Mouse (Mus musculus): ENCODE data around the gene Arsb. TPM values are rescaled to one million over a fixed set of nuclear protein-coding genes. Genes with fewer than 3 reads are reported as not detected.

The Arsb gene
- total RNA-seq, 2 experiments from 2014 or later: 4.9 to 5.4 TPM

GRCm38 (mm10) chr13:93912326-93912915 lies 141.0 kb downstream of the Arsb start:
- DNase-seq (ENCODE audit: low spot score): no peak
- intact Hi-C loops (cut with DNase I): no loop called here

DNA sequence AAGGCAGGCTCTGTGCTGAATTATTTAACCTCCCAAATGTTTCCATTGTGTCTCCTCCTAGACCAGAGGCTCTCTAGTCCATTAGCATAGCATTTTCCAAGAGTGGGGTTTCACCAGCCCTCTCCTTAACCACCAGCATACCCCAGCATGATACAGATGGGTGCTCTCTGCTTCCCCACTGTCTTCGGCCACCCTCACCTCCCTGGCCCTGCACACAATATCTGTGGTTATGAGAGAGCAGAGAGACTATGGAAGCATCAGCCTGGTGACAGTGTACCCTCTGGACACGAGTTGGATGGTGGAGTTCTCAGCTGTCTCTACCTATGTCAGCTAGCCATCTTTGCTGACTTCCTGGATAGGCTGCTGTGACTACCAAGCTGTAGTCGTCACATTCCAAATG lies 142.8 kb downstream of the Arsb start:
- intact Hi-C loops (cut with DNase I): no loop called here
- no peak for DNase-seq (ENCODE audit: low spot score)

DNA sequence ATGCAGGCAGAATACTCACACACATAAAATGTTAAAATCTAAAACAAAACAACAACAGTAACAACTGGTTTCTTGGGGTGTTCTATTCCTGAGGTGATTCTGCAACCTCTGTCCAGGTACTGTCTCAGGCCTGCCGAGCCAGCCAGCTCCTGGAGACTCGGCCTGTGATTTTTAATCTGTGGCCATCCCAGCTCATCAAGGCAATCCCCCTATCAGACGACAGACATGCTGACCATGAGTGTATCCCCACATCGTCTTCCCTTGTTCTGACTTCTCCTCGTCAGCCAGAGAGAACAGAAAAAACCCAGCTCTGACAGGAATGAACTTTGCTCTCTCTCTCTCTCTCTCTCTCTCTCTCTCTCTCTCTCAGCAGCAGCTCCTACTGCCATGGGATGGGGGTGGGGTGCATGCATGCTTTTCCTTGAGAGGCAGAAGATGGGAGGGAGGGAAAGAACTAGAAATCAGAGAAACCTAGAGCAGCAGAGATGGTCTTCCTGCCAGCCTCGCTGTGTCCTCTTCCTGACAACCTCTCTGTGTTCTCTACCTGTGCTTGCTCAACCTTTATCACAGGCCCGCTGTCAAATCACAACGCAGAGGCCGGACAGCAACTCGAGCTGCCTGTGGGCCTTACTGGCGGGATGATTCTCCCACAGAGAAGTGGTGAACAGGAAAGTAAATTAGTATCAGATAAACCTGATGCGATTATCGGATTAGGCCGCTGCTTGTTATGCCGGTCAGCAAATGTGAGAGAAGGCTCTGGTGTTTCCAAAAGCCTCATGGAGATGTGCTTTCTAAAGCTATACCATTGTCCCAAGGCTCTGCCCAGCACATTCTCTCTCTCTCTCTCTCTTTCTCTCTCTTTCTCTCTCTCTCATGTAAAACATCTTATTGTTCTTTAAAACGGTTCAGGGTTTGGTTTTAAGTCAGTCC lies 144.5 kb downstream of the Arsb start:
- intact Hi-C loops (cut with DNase I): no loop called here
- DNase-seq (ENCODE audit: low spot score): no peak

DNA sequence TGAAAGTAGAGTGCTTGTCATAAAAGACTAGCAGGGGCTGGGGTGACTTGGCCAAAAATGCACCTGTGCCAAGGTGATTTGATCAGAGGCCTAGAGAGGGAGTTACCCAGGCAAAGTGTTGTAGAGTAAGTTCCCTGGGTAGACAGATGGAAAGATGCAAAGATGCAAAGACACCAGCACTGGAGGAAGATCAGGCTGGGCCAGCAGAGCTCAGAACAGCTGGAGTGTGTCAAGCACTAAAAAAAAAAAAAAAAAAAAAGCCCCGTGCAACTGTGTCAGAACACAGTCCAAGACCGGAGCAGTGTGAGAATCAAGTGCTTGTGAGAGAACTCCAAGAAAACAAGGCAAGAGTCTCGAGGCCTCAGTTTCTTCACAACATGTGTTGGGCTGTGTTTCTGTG lies 148.1 kb downstream of the Arsb start:
- intact Hi-C loops (cut with DNase I): no loop called here
- DNase-seq (ENCODE audit: low spot score): no peak

DNA sequence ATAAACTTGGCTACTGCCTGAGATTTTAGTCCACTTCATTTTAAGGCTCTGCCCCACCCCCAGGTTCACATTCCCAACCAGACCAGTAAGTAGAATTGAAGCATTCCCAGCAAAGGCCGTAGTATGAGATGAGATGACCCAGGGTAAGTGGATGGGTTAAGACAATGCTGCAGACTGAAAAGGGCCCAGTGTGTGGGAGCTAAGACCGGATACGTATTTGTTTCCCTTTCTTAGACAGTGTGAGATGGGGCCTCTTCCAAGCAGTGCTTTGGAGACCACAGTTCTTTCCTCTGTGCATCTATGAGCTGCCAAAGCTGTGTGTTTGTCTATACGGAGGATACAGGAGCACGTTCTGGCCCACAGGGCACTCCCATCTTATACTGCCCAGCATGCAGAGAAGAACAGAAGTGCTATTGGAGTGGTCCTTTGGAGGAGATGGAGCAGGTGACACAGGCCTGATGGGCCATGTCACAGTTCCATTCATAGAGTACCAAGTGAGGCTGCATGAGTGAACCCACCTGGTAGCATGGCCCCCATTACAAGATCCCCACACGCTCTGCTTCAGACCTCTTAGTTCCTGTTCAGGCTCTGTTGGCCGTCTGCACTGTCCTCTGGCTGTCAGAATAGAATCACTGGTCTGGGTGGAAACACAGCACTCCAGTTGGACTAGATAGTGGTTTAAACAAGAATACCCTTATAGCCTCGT lies 148.8 kb downstream of the Arsb start:
- no peak for DNase-seq (ENCODE audit: low spot score)
- intact Hi-C loops (cut with DNase I): loop anchor here (5.0 kb wide), 1 partner anchor 57 kb away; no protein-coding TSS in a partner anchor

GRCm38 (mm10) chr13:93920786-93921300 lies 149.4 kb downstream of the Arsb start:
- DNase-seq (ENCODE audit: low spot score): no peak
- intact Hi-C loops (cut with DNase I): loop anchor here (5.0 kb wide), 1 partner anchor 56 kb away; no protein-coding TSS in a partner anchor

DNA sequence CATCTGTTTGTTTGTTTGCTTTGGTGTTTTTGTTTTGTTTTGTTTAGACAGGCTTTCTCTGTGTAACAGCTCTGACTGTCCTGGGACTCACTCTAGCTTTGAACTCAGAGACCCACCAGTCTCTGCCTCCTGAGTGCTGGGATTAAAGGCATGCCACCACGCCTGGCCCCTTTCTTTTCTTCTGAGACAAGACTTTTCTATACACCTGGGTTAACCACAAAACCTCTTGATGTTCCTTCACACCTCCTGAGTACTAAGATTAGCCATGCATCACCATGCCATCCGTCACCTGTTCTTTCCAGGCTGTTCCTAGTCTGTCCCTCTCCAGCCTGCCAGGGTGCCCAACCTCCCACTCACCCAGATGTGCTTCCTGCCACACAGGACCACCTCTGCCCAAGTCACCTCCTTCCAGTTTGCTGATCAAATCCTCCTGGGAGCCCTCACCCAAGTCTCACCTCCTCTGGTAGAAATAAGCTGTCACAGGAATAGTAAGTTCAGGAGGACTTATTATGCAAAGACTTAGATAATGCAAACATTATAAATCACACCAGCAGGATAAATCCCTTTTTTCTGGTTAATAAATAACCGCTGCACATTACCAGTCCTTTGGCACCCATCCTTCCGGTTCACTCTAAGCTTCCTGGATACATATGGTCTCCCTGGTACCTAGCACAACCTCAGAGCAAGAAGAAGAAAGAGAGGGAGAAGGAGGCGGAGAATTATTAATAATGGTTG lies 150.6 kb downstream of the Arsb start:
- DNase-seq (ENCODE audit: low spot score): no peak
- intact Hi-C loops (cut with DNase I): loop anchor here (5.0 kb wide), 1 partner anchor 55 kb away; no protein-coding TSS in a partner anchor

DNA sequence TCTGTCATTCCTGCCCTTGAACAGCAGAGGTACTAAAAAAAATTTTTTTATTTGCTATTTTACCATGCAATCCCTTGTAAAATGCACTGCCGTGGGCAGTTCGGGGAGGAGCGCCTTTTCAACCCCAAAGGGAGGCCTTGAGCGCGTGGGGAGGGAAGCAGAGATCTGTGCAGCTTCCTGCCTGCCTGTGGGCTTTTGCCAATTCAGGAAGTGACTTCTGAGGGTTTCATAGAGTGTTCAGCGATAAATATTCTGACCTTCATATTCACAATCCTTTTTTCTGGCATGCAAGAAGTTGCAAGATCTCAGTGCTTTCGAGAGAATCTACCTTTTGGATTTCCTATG lies 151.1 kb downstream of the Arsb start:
- intact Hi-C loops (cut with DNase I): loop anchor here (5.0 kb wide), 1 partner anchor 55 kb away; no protein-coding TSS in a partner anchor
- no peak for DNase-seq (ENCODE audit: low spot score)

DNA sequence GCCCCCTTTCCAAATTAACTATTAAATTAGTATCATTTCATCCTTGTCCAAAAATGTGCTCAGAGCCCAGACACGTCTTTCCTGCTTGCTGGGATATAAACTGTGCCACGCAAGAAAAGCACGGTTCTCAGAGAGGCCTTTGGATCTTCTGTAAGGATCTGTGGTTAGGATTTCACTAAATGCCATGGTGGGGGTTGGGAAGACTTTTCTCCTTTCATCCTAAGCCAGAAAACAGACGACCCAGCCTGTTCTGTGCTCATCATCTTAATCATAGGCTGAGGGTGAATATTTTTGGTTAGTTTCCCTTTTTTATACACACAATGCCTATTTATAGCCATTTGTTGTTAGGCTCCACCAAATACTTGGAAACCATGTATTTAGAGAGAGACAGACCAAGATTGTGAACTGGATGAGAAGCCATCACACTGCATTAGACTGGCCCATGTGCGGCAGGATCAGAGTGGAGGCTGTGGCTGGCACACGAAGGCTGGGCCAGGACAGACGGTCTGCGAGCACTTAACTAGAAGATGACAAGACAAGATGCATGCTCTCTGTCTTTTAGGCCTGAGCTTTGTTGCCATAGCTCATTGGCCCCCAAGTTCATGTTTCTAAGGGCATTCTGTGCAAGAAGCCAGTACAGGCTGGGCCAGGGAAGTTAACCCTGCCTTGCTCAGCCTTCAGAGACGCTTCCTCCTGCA lies 153.5 kb downstream of the Arsb start:
- DNase-seq (ENCODE audit: low spot score): no peak
- intact Hi-C loops (cut with DNase I): loop anchor here (5.0 kb wide), 1 partner anchor 52 kb away; no protein-coding TSS in a partner anchor

DNA sequence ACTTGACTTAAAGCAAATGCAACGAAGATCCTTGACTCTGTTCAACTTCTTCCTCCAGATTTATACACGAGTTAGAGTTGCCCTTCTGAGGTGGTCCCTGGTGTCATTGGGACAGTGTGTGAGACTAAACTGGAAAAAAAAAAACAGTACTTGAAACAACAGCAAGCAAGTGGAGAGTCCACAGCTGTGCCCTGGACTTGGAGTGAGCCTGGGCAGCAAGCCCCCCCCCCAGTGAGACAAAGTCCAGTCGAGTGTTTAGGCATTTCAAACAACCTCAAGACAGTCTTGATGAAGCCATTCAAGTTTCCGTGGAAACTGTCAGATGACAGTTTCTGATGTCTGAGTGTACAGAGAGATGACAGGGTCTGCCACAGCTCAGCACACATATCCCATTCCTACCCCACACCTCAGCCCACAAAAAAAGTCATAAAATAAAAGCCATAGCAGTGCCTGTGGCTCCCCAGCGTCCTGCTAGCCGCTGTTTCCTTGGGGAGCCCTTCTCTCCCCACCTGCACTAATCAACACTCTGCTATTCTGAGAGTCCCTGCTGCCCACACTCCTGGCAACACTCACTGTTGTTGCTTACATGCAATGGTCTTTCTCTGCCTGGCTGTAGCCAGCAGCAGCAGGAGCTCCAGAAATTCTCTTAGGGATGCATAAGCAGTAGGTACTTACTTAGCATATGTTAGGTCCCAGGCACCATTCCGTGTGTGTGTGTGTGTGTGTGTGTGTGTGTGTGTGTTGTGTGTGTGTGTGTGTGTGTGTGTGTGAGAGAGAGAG lies 159.3 kb downstream of the Arsb start:
- intact Hi-C loops (cut with DNase I): no loop called here
- DNase-seq (ENCODE audit: low spot score): no peak

GRCm38 (mm10) chr13:93936455-93936854 lies 165.0 kb downstream of the Arsb start:
- DNase-seq (ENCODE audit: low spot score): no peak
- intact Hi-C loops (cut with DNase I): no loop called here

DNA sequence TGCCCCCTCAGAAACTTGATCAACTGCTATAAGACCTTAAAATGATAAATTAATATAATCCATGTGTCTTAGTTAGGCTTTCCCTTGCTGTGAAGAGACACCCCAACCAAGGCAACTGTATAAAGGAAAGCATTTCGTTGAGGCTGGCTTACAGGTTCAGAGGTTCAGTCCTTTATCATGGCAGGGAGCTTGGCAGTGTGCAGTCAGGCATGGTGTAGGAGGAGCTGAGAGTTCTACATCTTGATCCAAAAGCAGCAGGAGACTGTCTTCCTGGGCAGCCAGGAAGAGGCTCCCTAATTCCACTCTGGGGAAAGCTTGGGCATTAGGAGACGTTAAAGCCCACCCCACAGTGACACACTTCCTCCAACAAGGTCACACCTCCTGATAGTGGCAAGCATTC lies 166.7 kb downstream of the Arsb start:
- intact Hi-C loops (cut with DNase I): no loop called here
- no peak for DNase-seq (ENCODE audit: low spot score)

GRCm38 (mm10) chr13:93939363-93940127 lies 168.1 kb downstream of the Arsb start:
- intact Hi-C loops (cut with DNase I): no loop called here
- DNase-seq (ENCODE audit: low spot score): peak; percentile 41

DNA sequence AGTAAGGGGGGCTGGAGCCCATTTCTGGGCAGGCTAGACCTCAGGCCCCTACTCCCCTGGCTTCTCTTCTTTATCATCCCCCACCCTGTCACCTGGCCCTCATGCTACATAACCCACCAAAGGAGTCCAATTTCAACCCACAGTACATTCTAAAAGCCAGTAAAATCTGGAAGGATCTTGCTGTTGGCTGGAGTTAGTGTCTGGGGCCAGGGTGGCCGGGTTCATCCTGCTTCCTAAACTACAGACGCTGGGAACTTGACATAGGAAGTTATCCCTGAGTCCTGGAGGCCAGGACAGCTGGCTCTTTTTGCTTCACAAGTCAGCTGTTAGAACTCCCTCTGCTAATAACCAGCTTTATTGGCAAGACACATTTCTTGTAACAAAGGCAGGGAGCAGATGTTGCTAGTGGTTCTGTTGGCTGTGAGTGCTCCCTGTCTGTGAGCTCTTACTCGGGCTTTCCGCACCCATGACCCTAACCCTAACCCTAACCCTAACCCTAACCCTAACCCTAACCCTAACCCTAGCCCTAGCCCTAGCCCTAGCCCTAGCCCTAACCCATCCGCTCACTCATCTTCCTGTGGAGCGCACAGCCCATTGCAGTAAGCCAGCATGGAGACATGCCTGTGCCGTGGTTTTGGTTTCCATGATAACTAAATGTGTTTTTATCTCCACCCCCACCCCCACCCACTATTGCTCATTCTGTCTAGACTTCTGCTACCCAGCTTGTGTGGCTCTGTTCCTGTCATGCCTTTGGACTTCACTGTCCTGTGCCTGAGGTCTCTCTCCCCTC lies 169.5 kb downstream of the Arsb start:
- DNase-seq (ENCODE audit: low spot score): peak; percentile 54
- intact Hi-C loops (cut with DNase I): no loop called here

- no peak for DNase-seq (ENCODE audit: low spot score)
- intact Hi-C loops (cut with DNase I): no loop called here
Observed at GRCm38 (mm10) chr13:93950996-93951395, 179.6 kb downstream of the Arsb start.

DNA sequence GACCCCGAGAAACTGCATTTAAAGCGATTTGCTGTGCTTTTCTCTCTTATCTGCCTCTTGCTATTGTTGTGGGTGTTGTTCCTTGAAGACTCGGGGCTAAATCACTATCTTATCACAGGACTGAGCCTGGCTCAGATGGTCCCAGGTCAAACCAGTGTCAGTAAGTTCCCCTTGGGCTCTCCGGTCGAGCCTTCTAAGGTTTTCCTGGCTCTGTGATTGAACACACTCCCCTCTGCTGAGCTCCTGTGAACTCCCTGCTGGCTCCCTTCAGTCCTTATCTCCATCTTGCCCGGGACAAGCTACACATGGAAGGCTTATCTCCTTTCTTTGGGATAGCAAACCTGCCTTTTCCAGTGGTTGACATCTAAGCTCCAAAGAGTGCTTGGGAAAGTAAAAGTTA lies 180.1 kb downstream of the Arsb start:
- intact Hi-C loops (cut with DNase I): no loop called here
- no peak for DNase-seq (ENCODE audit: low spot score)

- intact Hi-C loops (cut with DNase I): no loop called here
- DNase-seq (ENCODE audit: low spot score): no peak
Observed at GRCm38 (mm10) chr13:93952466-93952865, 181.0 kb downstream of the Arsb start.

Measured in heart, postnatal 25 days (tissue).